Mouse (Mus musculus) megakaryocyte, embryonic 14.5 days (primary cell): ENCODE measurements around the gene Ctc1.

Experiments used
- FLI1 ChIP-seq: IDR thresholded peaks from 2 replicates; pipeline ENCODE4 v1.6.1; 2012; ENCODE audit warnings: low read length, inconsistent platforms, mixed read lengths
- GATA1 ChIP-seq: IDR thresholded peaks from 3 replicates; pipeline ENCODE4 v1.6.1; 2012; ENCODE audit warnings: mixed read lengths, low read length, inconsistent platforms, borderline replicate concordance

GRCm38 (mm10) chr11:69035849-69036248 lies 20.1 kb downstream of the Ctc1 start:
- TF ChIP-seq FLI1 (no peak), GATA1 (no peak)
